Mouse (Mus musculus) lung, postnatal 0 days (tissue): ENCODE measurements around the gene Gm3045.

Experiments
- CTCF ChIP-seq: IDR thresholded peaks from 2 replicates; pipeline ENCODE4 v1.5.1; 2016; ENCODE audit warnings: antibody characterized with exemption, mild to moderate bottlenecking
- EP300 ChIP-seq: IDR thresholded peaks from 2 replicates; pipeline ENCODE4 v1.6.1; 2016; ENCODE audit warnings: antibody characterized with exemption, mild to moderate bottlenecking, control low read depth

- TF ChIP-seq CTCF (no peak), EP300 (no peak)
These were observed 18.6 kb downstream of the Gm3045 start for GRCm38 (mm10) chr13:56444996-56445395.
